Mouse (Mus musculus): ENCODE measurements around the gene Rab23. TPM values are rescaled to one million over a fixed set of nuclear protein-coding genes. Genes with fewer than 3 reads are reported as not detected.

Rab23 gene
- polyA plus RNA-seq (2015; fragmentation: Nextera tagmentation; extraction: Ambion mirVana), result 2.3 and 2.8 TPM in 2 replicates

- H3K4me2 ChIP-seq (ENCODE audit: low read depth, low read length), result peak within 1 kb of the TSS; percentile 90
- TF ChIP-seq EP300 (IDR thresholded peaks at IDR 0.05; ENCODE audit: low read depth) (no peak), CTCF (IDR thresholded peaks at IDR 0.05; ENCODE audit: low read depth) (no peak)
- peak within 1 kb of the TSS; percentile 80 for H3K4me3 ChIP-seq (ENCODE audit: low read depth, low read length)
- H3K9ac ChIP-seq (replicated peaks), result peak within 1 kb of the TSS; percentile 86
- H3K4me1 ChIP-seq (ENCODE audit: insufficient read depth), result no peaks in the 10 kb centered on the region
- H3K9me3 ChIP-seq (ENCODE audit: low read length), result no peaks in the 10 kb centered on the region
- H3K27me3 ChIP-seq (ENCODE audit: insufficient read depth, low read length), result no peaks in the 10 kb centered on the region
- under 1% methylated on average over 54 of the region's 54 CpGs for WGBS (ENCODE audit: insufficient replicate concordance)
- DNase-seq (peak; percentile 85), ATAC-seq (peak; percentile 96)
- H3K27ac ChIP-seq (ENCODE audit: low read depth), result peak within 1 kb of the TSS; percentile 59
- peaks cover 3% of the 10 kb centered on the region; the same call in 1 of the 2 replicates for H3K36me3 ChIP-seq (replicated peaks; ENCODE audit: insufficient read depth, low read length)
Observed at GRCm38 (mm10) chr1:33719733-33720225, at the start of gene Rab23. Rab23 (plus strand) TSS chr1:33719887.

GRCm38 (mm10) chr1:33670164-33670616, 49.5 kb upstream of the Rab23 start:
- peaks cover 20% of the 10 kb centered on the region for H3K36me3 ChIP-seq (replicated peaks; ENCODE audit: insufficient read depth, low read length)
- ATAC-seq (peak; percentile 64), DNase-seq (peak; percentile 82)
- TF ChIP-seq EP300 (IDR thresholded peaks at IDR 0.05; ENCODE audit: low read depth) (no peak), CTCF (IDR thresholded peaks at IDR 0.05; ENCODE audit: low read depth) (peak; percentile 58)
- peak overlapping the region; percentile 79 for H3K9ac ChIP-seq (replicated peaks)
- peaks cover 5% of the 10 kb centered on the region; the same call in 1 of the 2 replicates for H3K4me1 ChIP-seq (ENCODE audit: insufficient read depth)
- H3K4me3 ChIP-seq (ENCODE audit: low read depth, low read length), result peak overlapping the region; percentile 84
- H3K4me2 ChIP-seq (ENCODE audit: low read depth, low read length), result peak overlapping the region; percentile 95
- WGBS (ENCODE audit: insufficient replicate concordance), result under 1% methylated on average over 37 of the region's 37 CpGs
- H3K27ac ChIP-seq (ENCODE audit: low read depth), result peak overlapping the region; percentile 81
- no peaks in the 10 kb centered on the region for H3K27me3 ChIP-seq (ENCODE audit: insufficient read depth, low read length)
- H3K9me3 ChIP-seq (ENCODE audit: low read length), result no peaks in the 10 kb centered on the region

GRCm38 (mm10) chr1:33671441-33671840, 48.2 kb upstream of the Rab23 start:
- ATAC-seq (no peak), DNase-seq (no peak)
- WGBS (ENCODE audit: insufficient replicate concordance), result 70% methylated on average over 5 of the region's 5 CpGs
- H3K4me3 ChIP-seq (ENCODE audit: low read depth, low read length), result no peak overlapping the region
- peaks cover 10% of the 10 kb centered on the region for H3K36me3 ChIP-seq (replicated peaks; ENCODE audit: insufficient read depth, low read length)
- H3K27me3 ChIP-seq (ENCODE audit: insufficient read depth, low read length), result no peaks in the 10 kb centered on the region
- H3K4me2 ChIP-seq (ENCODE audit: low read depth, low read length), result no peak overlapping the region
- H3K9me3 ChIP-seq (ENCODE audit: low read length), result no peaks in the 10 kb centered on the region
- H3K27ac ChIP-seq (ENCODE audit: low read depth), result no peak overlapping the region
- TF ChIP-seq EP300 (IDR thresholded peaks at IDR 0.05; ENCODE audit: low read depth) (no peak), CTCF (IDR thresholded peaks at IDR 0.05; ENCODE audit: low read depth) (no peak)
- no peak overlapping the region for H3K9ac ChIP-seq (replicated peaks)
- H3K4me1 ChIP-seq (ENCODE audit: insufficient read depth), result peaks cover 5% of the 10 kb centered on the region; the same call in 1 of the 2 replicates

GRCm38 (mm10) chr1:33672083-33672482, 47.6 kb upstream of the Rab23 start:
- DNase-seq, result peak; percentile 31
- H3K4me1 ChIP-seq (ENCODE audit: insufficient read depth), result peaks cover 5% of the 10 kb centered on the region; the same call in 1 of the 2 replicates
- peaks cover 4% of the 10 kb centered on the region; the same call in 1 of the 2 replicates for H3K36me3 ChIP-seq (replicated peaks; ENCODE audit: insufficient read depth, low read length)
- H3K4me3 ChIP-seq (ENCODE audit: low read depth, low read length), result no peak overlapping the region
- no peaks in the 10 kb centered on the region for H3K27me3 ChIP-seq (ENCODE audit: insufficient read depth, low read length)
- H3K9me3 ChIP-seq (ENCODE audit: low read length), result no peaks in the 10 kb centered on the region
- no peak overlapping the region for H3K9ac ChIP-seq (replicated peaks)
- H3K4me2 ChIP-seq (ENCODE audit: low read depth, low read length), result peak overlapping the region; percentile 1; the same call in 1 of the 2 replicates
- TF ChIP-seq EP300 (IDR thresholded peaks at IDR 0.05; ENCODE audit: low read depth) (peak; percentile 89), CTCF (IDR thresholded peaks at IDR 0.05; ENCODE audit: low read depth) (no peak)
- ATAC-seq, result peak; percentile 71
- H3K27ac ChIP-seq (ENCODE audit: low read depth), result no peak overlapping the region
- WGBS (ENCODE audit: insufficient replicate concordance), result 49% methylated on average over 3 of the region's 3 CpGs

- Histone ChIP-seq H3K4me1 (ENCODE audit: insufficient read depth) (peaks cover 5% of the 10 kb centered on the region; the same call in 1 of the 2 replicates), H3K4me2 (ENCODE audit: low read depth, low read length) (no peak overlapping the region), H3K9ac (replicated peaks) (no peak overlapping the region), H3K9me3 (ENCODE audit: low read length) (no peaks in the 10 kb centered on the region), H3K27me3 (ENCODE audit: insufficient read depth, low read length) (no peaks in the 10 kb centered on the region), H3K36me3 (replicated peaks; ENCODE audit: insufficient read depth, low read length) (peaks cover 4% of the 10 kb centered on the region; the same call in 1 of the 2 replicates), H3K4me3 (ENCODE audit: low read depth, low read length) (no peak overlapping the region), H3K27ac (ENCODE audit: low read depth) (no peak overlapping the region)
- peak; percentile 32; the same call in 1 of the 2 replicates for ATAC-seq
- TF ChIP-seq EP300 (IDR thresholded peaks at IDR 0.05; ENCODE audit: low read depth), result no peak
- peak; percentile 68 for TF ChIP-seq CTCF (IDR thresholded peaks at IDR 0.05; ENCODE audit: low read depth)
- 30% methylated on average over 3 of the region's 3 CpGs for WGBS (ENCODE audit: insufficient replicate concordance)
- peak; percentile 31 for DNase-seq
Observed at GRCm38 (mm10) chr1:33672514-33672913, 47.2 kb upstream of the Rab23 start.

GRCm38 (mm10) chr1:33673158-33673960, 46.3 kb upstream of the Rab23 start:
- no peak overlapping the region for H3K4me2 ChIP-seq (ENCODE audit: low read depth, low read length)
- 76% methylated on average over 17 of the region's 17 CpGs for whole genome bisulfite sequencing (ENCODE audit: insufficient replicate concordance)

More at GRCm38 (mm10) chr1:33673158-33673960, 46.3 kb upstream of the Rab23 start:
- no peak overlapping the region for H3K27ac ChIP-seq (ENCODE audit: low read depth)
- DNase-seq (no peak), ATAC-seq (no peak)
- TF ChIP-seq CTCF (IDR thresholded peaks at IDR 0.05; ENCODE audit: low read depth), result no peak
- no peak for TF ChIP-seq EP300 (IDR thresholded peaks at IDR 0.05; ENCODE audit: low read depth)
- H3K4me1 ChIP-seq (ENCODE audit: insufficient read depth), result 0 out of 2 replicates have a peak, but pooled peaks cover 3% of the 10 kb centered on the region
- H3K4me3 ChIP-seq (ENCODE audit: low read depth, low read length), result no peak overlapping the region
- no peaks in the 10 kb centered on the region for H3K36me3 ChIP-seq (replicated peaks; ENCODE audit: insufficient read depth, low read length)
- no peaks in the 10 kb centered on the region for H3K9me3 ChIP-seq (ENCODE audit: low read length)
- no peaks in the 10 kb centered on the region for H3K27me3 ChIP-seq (ENCODE audit: insufficient read depth, low read length)
- no peak overlapping the region for H3K9ac ChIP-seq (replicated peaks)
